Mouse (Mus musculus) CH12.LX (cell line): Measurements from ENCODE around the gene Cdyl.

ENCODE experiments used
- MAFK ChIP-seq: IDR thresholded peaks from 2 replicates; pipeline ENCODE4 v1.6.1; 2011; ENCODE audit warnings: low read length, improper control_type of control experiment; ENCODE audit not compliant: insufficient replicate concordance
- MXI1 ChIP-seq: IDR thresholded peaks from 2 replicates; pipeline ENCODE4 v1.6.1; 2011; ENCODE audit warnings: mild to moderate bottlenecking, low read depth, low read length, improper control_type of control experiment
- NELFE ChIP-seq: IDR thresholded peaks from 2 replicates; pipeline ENCODE4 v1.6.1; 2011; ENCODE audit warnings: low read depth, low read length, improper control_type of control experiment

DNA sequence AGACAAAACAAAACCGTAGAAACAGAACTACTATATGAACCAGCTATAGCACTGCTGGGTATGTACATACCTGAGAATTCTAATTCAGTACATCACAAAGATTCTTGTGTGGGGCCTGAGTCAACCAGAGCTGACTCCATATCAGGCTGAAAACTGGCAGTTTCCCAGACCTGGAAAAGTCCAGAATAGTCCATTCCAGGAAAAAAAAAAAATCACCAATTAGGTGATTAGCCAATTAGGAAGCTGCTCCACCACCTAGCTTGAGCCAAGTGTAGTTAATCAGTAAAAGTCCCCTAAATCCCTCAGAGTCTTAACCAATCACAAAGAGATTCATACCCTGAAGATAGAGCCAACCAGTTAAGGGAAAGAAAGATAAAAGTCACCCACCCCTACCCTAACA lies 251.8 kb downstream of the Cdyl start:
- no peak for TF ChIP-seq MXI1
- TF ChIP-seq MAFK: no peak
- TF ChIP-seq NELFE: no peak
